Mouse (Mus musculus): Measurements from ENCODE around the gene Pabpc6. TPM values are rescaled to one million over a fixed set of nuclear protein-coding genes. Genes with fewer than 3 reads are reported as not detected.

The Pabpc6 gene
- polyA plus RNA-seq (2015; fragmentation: Nextera tagmentation; extraction: Ambion mirVana): not detected in 2 replicates

GRCm38 (mm10) chr17:9669283-9669905 is at the start of gene Pabpc6:
Gene Pabpc6 (minus strand): TSS chr17:9669717.

Other genes starting within 250 kb of the Pabpc6 start
- gene Gm17728, start 247.7 kb downstream of the Pabpc6 start, polyA plus RNA-seq (2015; fragmentation: Nextera tagmentation; extraction: Ambion mirVana): not detected in 2 replicates